Mouse (Mus musculus): Measurements from ENCODE around the gene Sucla2.
"Not testable (repeated sequence)": the region's sequence is repeated elsewhere in the genome, so short reads cannot be mapped to it uniquely, and the experiment has no call there.

The Sucla2 gene

DNA sequence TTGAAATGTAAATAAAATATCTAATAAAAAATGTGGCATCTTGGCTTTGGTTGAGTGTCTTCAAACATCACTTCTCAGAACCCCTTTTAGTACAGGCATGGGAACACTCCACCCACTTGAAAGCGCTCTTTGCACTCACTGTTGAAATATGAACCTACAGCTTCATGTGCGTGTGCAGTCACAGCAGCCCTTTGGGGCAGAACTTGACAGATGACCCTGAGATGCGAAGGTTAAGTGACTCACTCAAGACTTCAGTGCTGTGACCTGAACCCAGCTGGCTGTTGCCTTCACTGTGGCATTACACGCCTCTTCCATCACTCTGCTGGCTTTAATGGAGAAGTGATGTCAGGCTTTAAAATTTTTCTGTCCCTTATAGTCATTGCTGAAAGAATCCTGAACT is 82.6 kb downstream of the Sucla2 start:
- no peak for DNase-seq (ENCODE audit: low read depth in 2 of 2, low spot score in 2 of 2)

DNA sequence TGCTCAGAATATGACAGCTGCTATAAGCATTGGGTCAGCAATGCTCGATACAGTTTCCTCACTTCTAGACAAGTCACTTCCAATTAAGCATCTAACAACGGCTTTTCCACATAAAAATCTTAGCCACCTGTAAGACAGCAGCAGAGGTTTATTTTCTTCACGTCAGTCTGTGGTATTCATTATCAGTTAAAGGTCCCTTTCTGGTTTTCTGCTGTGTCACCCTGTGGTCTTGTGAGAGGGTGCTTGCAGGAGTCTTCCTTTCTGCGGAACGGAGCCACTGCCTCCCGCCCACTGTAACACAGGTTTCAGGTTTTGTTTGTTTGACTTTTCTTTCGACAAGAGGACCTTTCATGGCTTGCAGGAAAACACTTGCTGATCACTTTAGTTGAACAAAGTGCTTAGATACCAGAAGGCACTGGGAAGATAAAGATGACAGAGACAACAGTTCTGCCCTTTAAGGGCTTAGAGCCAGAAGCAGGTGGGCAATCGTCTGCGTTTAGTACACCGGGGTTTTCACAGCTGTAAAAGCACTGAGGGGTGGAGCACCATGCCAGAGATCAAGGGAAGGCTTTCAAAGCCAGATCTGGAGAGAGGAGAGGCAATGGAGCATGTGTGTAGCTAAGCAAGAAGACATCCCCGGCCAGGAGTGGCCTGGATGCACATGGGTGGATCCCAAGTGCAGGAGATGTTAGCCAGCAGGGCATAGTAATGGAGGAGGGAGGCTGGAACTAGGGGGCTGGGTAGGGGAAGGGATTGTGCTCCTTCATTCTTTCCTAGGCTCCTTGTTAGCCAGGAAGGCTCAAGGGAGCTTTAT is 83.8 kb downstream of the Sucla2 start:
- DNase-seq (ENCODE audit: low read depth in 2 of 2, low spot score in 2 of 2): peak in 1 of 2 experiments; percentile 1

DNA sequence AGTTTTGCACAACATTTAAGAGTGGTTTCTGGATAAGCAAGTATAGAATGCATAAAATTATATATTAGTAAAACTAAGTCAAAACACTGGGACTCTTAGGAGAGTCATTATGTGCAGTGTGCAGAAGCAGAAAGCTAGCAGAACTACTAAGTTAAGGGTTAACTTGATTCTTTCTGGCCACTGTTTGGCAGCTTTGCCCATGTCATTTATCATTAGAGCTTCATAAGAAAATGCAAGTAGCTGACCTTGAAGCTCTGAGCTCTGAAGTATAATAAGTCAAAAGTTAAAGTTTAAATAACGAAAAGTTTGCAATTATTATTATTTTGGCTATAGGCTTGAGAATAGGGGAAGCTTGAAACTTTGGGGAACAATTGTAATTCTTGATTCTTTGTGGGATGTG is 89.8 kb downstream of the Sucla2 start:
- DNase-seq (ENCODE audit: low read depth in 2 of 2, low spot score in 2 of 2): not testable (repeated sequence)

DNA sequence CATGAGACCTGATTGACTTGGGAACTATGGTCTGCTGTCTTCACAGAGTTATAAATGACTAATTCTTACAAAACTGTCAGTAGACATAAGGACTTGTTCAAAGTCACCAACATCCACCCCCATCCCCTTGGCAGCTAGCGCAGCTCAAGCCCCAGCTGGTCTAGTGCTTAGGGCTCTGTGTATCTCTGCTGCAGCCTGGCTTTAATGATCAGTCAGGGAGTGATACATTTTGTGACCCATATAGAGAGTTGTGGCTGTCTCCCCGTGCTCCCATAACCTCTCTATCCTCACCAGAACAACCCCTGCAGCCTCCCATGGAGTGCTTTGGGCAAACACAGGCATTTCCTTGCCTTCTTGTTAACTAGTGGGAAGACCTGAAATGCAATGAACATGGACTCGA is 95.8 kb downstream of the Sucla2 start:
- no peak for DNase-seq (ENCODE audit: low read depth in 2 of 2, low spot score in 2 of 2)

DNA sequence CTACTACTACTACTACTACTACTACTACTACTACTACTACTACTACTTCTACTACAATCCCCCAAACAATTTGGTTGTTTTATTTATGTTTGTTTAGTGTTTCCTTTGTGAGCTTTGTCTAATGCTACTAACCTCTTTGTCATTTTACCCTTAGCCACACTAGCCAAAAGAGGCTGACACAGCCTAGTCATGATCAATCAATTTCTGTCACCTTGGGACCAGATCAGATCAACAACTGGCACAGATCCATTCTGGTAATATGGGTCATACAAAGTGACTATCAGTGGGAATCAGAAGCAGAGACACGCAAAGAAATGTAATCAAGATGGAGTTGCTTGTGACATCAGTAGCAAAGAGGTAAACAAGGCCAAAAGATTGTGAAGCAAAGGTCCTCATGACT is 97.9 kb downstream of the Sucla2 start:
- DNase-seq (ENCODE audit: low read depth in 2 of 2, low spot score in 2 of 2): no peak

DNA sequence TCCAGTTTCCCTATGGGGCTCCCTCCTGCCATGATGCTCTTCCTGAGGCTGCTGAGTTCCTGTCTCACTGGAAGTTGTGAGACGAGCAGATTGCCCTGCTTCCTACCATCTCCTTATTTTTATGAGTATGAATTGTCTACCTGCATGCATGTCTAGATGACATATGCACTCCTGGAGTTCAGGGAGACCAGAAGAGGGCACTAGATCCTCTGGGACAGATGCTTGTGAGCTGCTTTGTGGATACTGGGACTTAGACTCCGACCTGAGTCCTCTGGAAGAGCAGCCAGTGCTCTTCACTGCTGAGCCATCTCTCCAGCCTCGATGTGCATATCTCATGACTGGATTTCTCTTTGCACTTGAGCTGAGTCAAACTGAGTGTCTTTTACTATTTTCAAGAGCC is 100.3 kb downstream of the Sucla2 start:
- DNase-seq (ENCODE audit: low read depth in 2 of 2, low spot score in 2 of 2): no peak

DNA sequence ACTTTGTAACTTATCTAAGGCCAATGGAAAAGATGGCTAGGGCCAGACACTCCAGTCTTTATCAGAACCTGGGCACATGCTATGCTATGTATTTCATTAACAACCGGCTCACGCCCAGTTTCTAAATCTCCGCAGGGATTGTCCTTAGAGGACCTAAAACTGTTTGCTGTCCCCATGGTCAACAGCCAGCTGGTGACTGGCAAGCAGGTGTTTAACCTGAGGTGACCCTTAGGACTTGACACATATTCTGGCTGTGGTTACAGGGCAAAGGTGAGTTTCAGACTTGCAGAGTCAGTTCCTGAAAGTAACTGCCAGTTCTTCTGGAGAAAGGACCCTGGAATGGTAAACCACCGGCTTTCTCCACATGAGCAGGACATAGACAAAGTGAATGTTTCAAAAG is 106.4 kb downstream of the Sucla2 start:
- no peak for DNase-seq (ENCODE audit: low read depth in 2 of 2, low spot score in 2 of 2)

DNA sequence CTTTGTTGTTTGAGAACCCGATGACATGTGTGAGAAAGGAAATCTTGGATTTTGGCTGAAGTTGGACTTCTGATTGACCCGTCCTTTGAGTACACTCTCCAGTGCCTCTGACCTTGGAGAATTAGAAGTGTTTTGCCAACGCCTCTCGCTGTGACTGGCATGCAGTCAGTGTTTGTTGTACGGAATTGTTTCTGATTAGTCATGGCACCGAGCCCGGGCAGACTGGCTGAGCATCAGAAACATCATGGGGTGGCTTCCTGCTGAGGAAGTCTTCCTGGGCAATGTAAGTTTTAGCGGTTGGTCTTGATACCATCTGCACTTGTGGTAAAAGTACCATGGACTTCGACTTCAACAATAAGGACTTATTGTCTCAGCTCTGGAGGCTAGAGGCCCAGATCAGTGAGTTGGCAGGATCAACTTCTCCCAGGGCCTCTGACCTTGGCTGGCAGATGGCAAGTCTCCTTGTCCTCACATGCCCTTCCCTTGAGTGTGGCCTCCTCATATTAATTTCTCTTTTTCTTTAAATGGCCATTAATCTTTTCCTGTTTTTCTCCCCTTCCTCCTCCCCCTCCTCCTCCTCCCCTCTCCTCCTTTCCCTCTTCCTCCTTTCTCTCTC is 107.6 kb downstream of the Sucla2 start:
- no peak for DNase-seq (ENCODE audit: low read depth in 2 of 2, low spot score in 2 of 2)

DNA sequence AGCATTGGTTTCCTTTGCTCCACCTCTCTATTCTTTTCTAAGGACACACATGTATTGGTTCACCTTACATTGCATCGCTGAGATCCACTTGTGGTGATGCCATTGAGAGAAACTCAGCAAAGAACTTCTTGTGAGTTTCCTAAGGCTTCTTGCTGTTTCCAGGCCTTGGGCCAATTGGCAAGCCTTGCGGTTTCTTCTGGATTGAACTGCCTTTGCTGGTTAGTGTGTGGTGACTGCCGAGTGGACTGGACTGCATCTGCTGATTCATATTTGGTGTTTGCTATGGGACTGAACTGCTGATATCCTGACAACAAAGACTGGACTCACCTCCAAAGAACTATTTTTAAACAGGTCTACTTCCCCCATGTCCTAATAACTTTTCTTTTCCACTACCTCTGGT is 109.2 kb downstream of the Sucla2 start:
- DNase-seq (ENCODE audit: low read depth in 2 of 2, low spot score in 2 of 2): no peak

DNA sequence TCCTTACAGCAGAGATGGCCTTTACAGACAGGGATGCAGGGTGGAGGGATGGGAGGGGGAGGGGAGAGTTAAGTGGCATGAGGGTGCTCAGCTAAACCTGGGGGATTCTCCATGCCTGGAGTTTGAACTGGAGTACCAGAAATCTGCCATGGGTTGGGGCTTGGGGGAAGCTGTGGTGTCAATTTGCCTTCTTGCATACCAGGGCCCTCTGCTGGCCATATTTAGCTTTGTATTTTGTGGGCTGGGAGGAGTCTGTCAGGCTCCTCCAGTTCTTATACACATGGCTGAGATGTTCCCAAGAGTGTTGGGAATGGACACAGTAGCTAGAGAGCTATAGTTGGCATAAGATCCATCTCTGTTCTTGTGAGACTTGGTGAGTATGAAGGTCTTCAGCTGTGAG is 112.3 kb downstream of the Sucla2 start:
- no peak for DNase-seq (ENCODE audit: low read depth in 2 of 2, low spot score in 2 of 2)
